Mouse (Mus musculus) Patski (cell line): ENCODE data around the gene Msi2. TPM values are rescaled to one million over a fixed set of nuclear protein-coding genes. Genes with fewer than 3 reads are reported as not detected.

Experiments used
- ATAC-seq: fragments of 100-300 bp; one replicate; pipeline ENCODE4 v1.8.0; 2021
- CTCF ChIA-PET: fragments of 350-600 bp; sonication (Branson Sonifier 250); formaldehyde crosslinking; loops from one replicate; lab custom pipeline; 2022; ENCODE audit warnings: inconsistent platforms; lab: Charles Lee
- POLR2A ChIA-PET: fragments of 350-600 bp; sonication (Branson Sonifier 250); formaldehyde crosslinking; loops from one replicate; lab custom pipeline; 2022; ENCODE audit warnings: antibody characterized with exemption, inconsistent platforms; lab: Charles Lee
- DNase-seq: peaks from one replicate; pipeline ENCODE4 v3.0.0-alpha.2; 2011; ENCODE audit warnings: low read depth, low spot score
- H3K27me3 ChIP-seq: fragments of 371-371 bp; one replicate; pipeline ENCODE4 v1.5.1; 2021
- CTCF ChIP-seq: fragments of 100-300 bp; IDR thresholded peaks from one replicate; pipeline ENCODE4 v1.5.1; 2021
- in situ Hi-C: fragments of 300-500 bp; cut with MboI; formaldehyde crosslinking; loops from 3 replicates; pipeline ENCODE4 v1.11.1; 2018; ENCODE audit warnings: low pct_unique_long_range_greater_than_20kb, mixed read lengths
- polyA plus RNA-seq: library from polyadenylated mRNA; unstranded; gene quantifications from one replicate; pipeline ENCODE4 v1.2.3, GENCODE M21; 2021

Gene Msi2
- polyA plus RNA-seq, 1 experiment from 2014 or later: 72.3 TPM

- ATAC-seq: no peak
- in situ Hi-C loops: no loop called here
- ChIA-PET POLR2A (interaction anchor here (0.6 kb wide), 1 partner anchor 66 kb away, joined by 3 read pairs; no protein-coding TSS in a partner anchor), CTCF (interaction anchor here (1.0 kb wide), 1 partner anchor 11 kb away, joined by 3 read pairs; no protein-coding TSS in a partner anchor)
- no peak for DNase-seq
- no peaks in the 10 kb centered on the region for H3K27me3 ChIP-seq
- no peak for TF ChIP-seq CTCF
Observed at GRCm38 (mm10) chr11:88598150-88598847, 120.0 kb downstream of the Msi2 start.

- DNase-seq: no peak
- no peak for TF ChIP-seq CTCF
- ChIA-PET POLR2A (interaction anchor here (0.6 kb wide), 1 partner anchor 13 kb away, joined by 3 read pairs; no protein-coding TSS in a partner anchor), CTCF (interaction anchor here (1.0 to 1.4 kb wide), 2 partner anchors 19 to 46 kb away, joined by 3 to 5 read pairs; no protein-coding TSS in a partner anchor)
- ATAC-seq: peak; percentile 23
- no peaks in the 10 kb centered on the region for H3K27me3 ChIP-seq
- in situ Hi-C loops: no loop called here
Observed at GRCm38 (mm10) chr11:88595616-88596015, 122.7 kb downstream of the Msi2 start.

GRCm38 (mm10) chr11:88594804-88595611, 123.3 kb downstream of the Msi2 start:
- ATAC-seq (peak; percentile 44), DNase-seq (no peak)
- H3K27me3 ChIP-seq: no peaks in the 10 kb centered on the region
- ChIA-PET POLR2A (no interaction called here), CTCF (interaction anchor here (1.0 to 1.4 kb wide), 2 partner anchors 20 to 46 kb away, joined by 3 to 5 read pairs; no protein-coding TSS in a partner anchor)
- TF ChIP-seq CTCF: no peak
- in situ Hi-C loops: no loop called here

GRCm38 (mm10) chr11:88594010-88594409, 124.3 kb downstream of the Msi2 start:
- in situ Hi-C loops: no loop called here
- no peaks in the 10 kb centered on the region for H3K27me3 ChIP-seq
- POLR2A ChIA-PET: interaction anchor here (0.7 to 1.3 kb wide), 3 partner anchors 9 to 118 kb away, joined by 3 to 5 read pairs (median 5); no protein-coding TSS in a partner anchor
- TF ChIP-seq CTCF: no peak
- ATAC-seq (peak; percentile 54), DNase-seq (no peak)
- CTCF ChIA-PET: interaction anchor here (0.5 to 1.8 kb wide), 6 partner anchors 8 to 48 kb away, joined by 3 to 4 read pairs (median 4); no protein-coding TSS in a partner anchor

- no peaks in the 10 kb centered on the region for H3K27me3 ChIP-seq
- ChIA-PET POLR2A (no interaction called here), CTCF (interaction anchor here (1.3 kb wide), 1 partner anchor 10 kb away, joined by 3 read pairs; no protein-coding TSS in a partner anchor)
- in situ Hi-C loops: no loop called here
- no peak for DNase-seq
- TF ChIP-seq CTCF: no peak
- ATAC-seq: no peak
Observed at GRCm38 (mm10) chr11:88592099-88592498, 126.2 kb downstream of the Msi2 start.

- ChIA-PET CTCF (no interaction called here), POLR2A (no interaction called here)
- in situ Hi-C loops: no loop called here
- H3K27me3 ChIP-seq: no peaks in the 10 kb centered on the region
- DNase-seq (no peak), ATAC-seq (no peak)
- TF ChIP-seq CTCF: no peak
Observed at GRCm38 (mm10) chr11:88590647-88591046, 127.7 kb downstream of the Msi2 start.

DNA sequence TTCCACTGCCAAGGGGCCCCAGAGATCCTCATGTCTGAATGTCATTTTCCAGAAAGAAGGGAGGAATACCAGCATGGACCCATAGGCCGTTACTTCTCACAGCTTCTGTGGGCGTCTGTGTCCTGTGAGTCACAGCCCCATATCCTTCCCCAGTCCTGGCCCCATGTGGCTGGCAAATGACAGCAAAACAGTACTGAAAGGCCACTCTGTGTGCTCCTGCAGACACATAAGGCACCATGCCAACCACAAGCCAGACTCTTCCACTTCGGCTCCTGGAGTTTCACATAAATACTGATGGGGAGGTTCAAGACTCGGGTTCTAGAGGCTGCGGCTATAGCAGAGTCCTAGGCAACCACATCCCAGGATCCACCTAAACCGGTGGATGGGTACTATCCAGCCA, 128.7 kb downstream of the Msi2 start:
- POLR2A ChIA-PET: interaction anchor here (1.1 kb wide), 1 partner anchor 10 kb away, joined by 3 read pairs; no protein-coding TSS in a partner anchor
- in situ Hi-C loops: no loop called here
- H3K27me3 ChIP-seq: no peaks in the 10 kb centered on the region
- CTCF ChIA-PET: no interaction called here
- DNase-seq (no peak), ATAC-seq (no peak)
- no peak for TF ChIP-seq CTCF

- no peak for DNase-seq
- ChIA-PET CTCF (no interaction called here), POLR2A (interaction anchor here (0.7 to 1.1 kb wide), 2 partner anchors 8 to 11 kb away, joined by 3 read pairs; no protein-coding TSS in a partner anchor)
- no peaks in the 10 kb centered on the region for H3K27me3 ChIP-seq
- in situ Hi-C loops: no loop called here
- TF ChIP-seq CTCF: no peak
- ATAC-seq: no peak
Observed at GRCm38 (mm10) chr11:88588688-88589210, 129.6 kb downstream of the Msi2 start.

DNA sequence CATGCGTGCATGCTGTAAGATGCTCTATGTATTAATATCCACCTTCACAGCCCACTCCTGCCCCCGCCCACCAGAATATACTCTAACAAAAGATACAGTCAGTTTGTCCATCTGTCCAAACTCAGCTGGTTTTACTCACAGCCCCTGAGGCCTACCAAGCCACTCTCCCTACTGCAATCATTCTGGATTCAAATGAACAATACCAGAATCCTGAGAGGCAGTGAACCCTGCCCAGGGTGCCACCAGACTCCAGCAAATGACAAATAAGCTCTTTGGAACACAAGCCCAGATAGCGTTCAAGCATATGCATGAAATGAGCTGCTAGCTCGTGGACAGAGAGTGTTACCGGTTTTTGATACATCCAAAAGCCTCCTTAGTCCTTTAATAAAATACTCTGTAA, 130.6 kb downstream of the Msi2 start:
- in situ Hi-C loops: no loop called here
- ChIA-PET POLR2A (no interaction called here), CTCF (interaction anchor here (1.6 kb wide), 1 partner anchor 10 kb away, joined by 3 read pairs; no protein-coding TSS in a partner anchor)
- ATAC-seq (no peak), DNase-seq (no peak)
- no peaks in the 10 kb centered on the region for H3K27me3 ChIP-seq
- TF ChIP-seq CTCF: no peak

DNA sequence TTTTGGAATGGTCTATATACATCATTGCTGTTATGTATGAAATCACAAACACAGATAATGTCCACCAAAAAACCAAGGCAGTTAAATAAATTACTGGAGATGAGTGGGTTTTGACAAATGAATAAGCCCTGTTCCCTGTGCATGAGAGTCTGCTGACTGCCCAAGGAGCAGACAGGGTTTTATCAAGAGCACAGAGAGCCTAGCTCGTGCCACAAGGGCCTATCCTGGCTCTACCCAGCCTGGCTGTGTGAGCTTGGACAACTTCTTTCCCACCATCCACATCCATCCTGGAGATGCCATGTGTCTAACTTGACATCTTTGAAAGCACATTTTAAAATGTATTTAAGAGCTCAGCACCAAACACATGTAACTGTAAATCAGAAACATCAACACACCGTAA, 132.4 kb downstream of the Msi2 start:
- ChIA-PET CTCF (interaction anchor here (1.3 to 1.5 kb wide), 2 partner anchors 9 to 34 kb away, joined by 3 read pairs; no protein-coding TSS in a partner anchor), POLR2A (no interaction called here)
- ATAC-seq (no peak), DNase-seq (no peak)
- in situ Hi-C loops: no loop called here
- no peak for TF ChIP-seq CTCF
- no peaks in the 10 kb centered on the region for H3K27me3 ChIP-seq
